Mouse (Mus musculus): ENCODE measurements around the gene Ttc39a.

- TF ChIP-seq CTCF (IDR thresholded peaks at IDR 0.05; ENCODE audit: low read depth) (no peak), EP300 (optimal IDR thresholded peaks at IDR 0.05) (no peak)
These were observed 34.6 kb downstream of the Ttc39a start for GRCm38 (mm10) chr4:109441000-109441399.

All from stomach, postnatal 0 days (tissue).